Mouse (Mus musculus) hindbrain, embryonic 13.5 days (tissue): ENCODE results near the gene Vmn2r115. TPM values are rescaled to one million over a fixed set of nuclear protein-coding genes. Genes with fewer than 3 reads are reported as not detected.
"Not testable (repeated sequence)": the region's sequence is repeated elsewhere in the genome, so short reads cannot be mapped to it uniquely, and the experiment has no call there.

Source experiments
- ATAC-seq: fragments of 200-750 bp; cut with Nextera tagmentation; 2 replicates; pipeline ENCODE4 v1.8.0; 2017; ENCODE audit warnings: moderate TSS enrichment; ENCODE audit not compliant: low FRiP score
- H3K27ac ChIP-seq: fragments of 300-500 bp; sonication (generic); 2 replicates; pipeline ENCODE4 v1.5.1; 2015; ENCODE audit warnings: inconsistent platforms, mild to moderate bottlenecking, moderate library complexity
- H3K27me3 ChIP-seq: fragments of 300-500 bp; sonication (generic); 2 replicates; pipeline ENCODE4 v1.6.1; 2015; ENCODE audit warnings: mild to moderate bottlenecking, inconsistent platforms
- H3K36me3 ChIP-seq: fragments of 300-500 bp; sonication (generic); 2 replicates; pipeline ENCODE4 v1.6.1; 2015; ENCODE audit warnings: mild to moderate bottlenecking, inconsistent platforms
- H3K4me1 ChIP-seq: fragments of 300-500 bp; sonication (generic); replicated peaks from 2 replicates; pipeline ENCODE4 v1.6.1; 2015; ENCODE audit warnings: inconsistent platforms
- H3K4me2 ChIP-seq: fragments of 300-500 bp; sonication (generic); 2 replicates; pipeline ENCODE4 v1.6.1; 2015; ENCODE audit warnings: inconsistent platforms, mild to moderate bottlenecking, moderate library complexity
- H3K4me3 ChIP-seq: fragments of 300-500 bp; sonication (generic); 2 replicates; pipeline ENCODE4 v1.5.1; 2015; ENCODE audit warnings: mild to moderate bottlenecking, inconsistent platforms
- H3K9ac ChIP-seq: fragments of 300-500 bp; sonication (generic); 2 replicates; pipeline ENCODE4 v1.6.1; 2015; ENCODE audit warnings: mild to moderate bottlenecking, inconsistent platforms
- H3K9me3 ChIP-seq: fragments of 300-500 bp; sonication (generic); 2 replicates; pipeline ENCODE4 v1.6.1; 2016; ENCODE audit warnings: inconsistent platforms
- WGBS: fragments of 180-500 bp; shearing (Covaris S2); methylation state at CpG from one replicate; pipeline ENCODE4 v1.1.7; 2015; 5-methylcytosine and 5-hydroxymethylcytosine counted together
- polyA plus RNA-seq: library from polyadenylated mRNA; unstranded; fragments of >200 nt; fragmentation: Nextera tagmentation; extraction: Ambion mirVana; gene quantifications from 2 replicates; pipeline ENCODE4 v1.2.1, GENCODE M21; 2015

The Vmn2r115 gene
- not detected in 2 replicates for polyA plus RNA-seq

DNA sequence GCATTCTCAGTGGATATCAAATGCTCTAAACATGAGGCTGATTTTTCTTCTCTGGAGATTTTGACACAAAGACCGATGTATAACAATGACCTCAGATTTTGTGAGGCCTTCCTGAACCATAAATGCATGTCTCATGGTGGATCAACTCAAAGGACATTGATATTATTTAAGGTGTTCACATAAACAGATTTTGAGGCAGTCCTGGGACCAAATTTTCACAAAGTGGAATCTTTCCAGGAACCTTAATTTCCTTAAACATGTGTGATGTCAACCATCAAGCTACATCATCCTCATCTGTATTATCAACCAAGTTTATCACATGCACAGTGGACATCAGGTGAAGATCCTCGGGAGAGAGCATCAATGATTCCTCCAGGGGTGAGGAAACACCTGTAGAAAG is at the start of gene Vmn2r115:
TSS of gene Vmn2r115 (plus strand) at position 301 of the 400 bp plus-strand sequence.
- not testable (repeated sequence) for ATAC-seq, H3K9ac ChIP-seq, H3K9me3 ChIP-seq, H3K4me3 ChIP-seq, H3K36me3 ChIP-seq, H3K27me3 ChIP-seq, H3K4me1 ChIP-seq, H3K27ac ChIP-seq, H3K4me2 ChIP-seq
- WGBS = 41% methylated on average over 2 of the region's 2 CpGs

DNA sequence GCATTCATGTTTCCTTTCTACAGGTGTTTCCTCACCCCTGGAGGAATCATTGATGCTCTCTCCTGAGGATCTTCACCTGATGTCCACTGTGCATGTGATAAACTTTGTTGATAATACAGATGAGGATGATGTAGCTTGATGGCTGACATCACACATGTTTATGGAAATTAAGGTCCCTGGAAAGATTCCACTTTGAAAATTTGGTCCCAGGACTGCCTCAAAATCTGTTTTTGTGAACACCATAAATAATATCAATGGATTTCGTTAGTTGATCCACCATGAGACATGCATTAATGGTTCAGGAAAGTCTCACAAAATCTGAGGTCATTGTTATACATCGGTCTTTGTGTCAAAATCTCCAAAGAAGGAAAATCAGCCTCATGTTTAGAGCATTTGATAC is 31.1 kb upstream of the Vmn2r115 start, which contains the start of gene Vmn2r114:
TSS of gene Vmn2r114 (minus strand) at position 101 of the 400 bp plus-strand sequence.
- H3K36me3 ChIP-seq, H3K4me2 ChIP-seq, H3K9ac ChIP-seq, H3K4me1 ChIP-seq, ATAC-seq, H3K4me3 ChIP-seq, H3K27ac ChIP-seq, H3K27me3 ChIP-seq, H3K9me3 ChIP-seq: not testable (repeated sequence)
- 70% methylated on average over 2 of the region's 2 CpGs for WGBS

DNA sequence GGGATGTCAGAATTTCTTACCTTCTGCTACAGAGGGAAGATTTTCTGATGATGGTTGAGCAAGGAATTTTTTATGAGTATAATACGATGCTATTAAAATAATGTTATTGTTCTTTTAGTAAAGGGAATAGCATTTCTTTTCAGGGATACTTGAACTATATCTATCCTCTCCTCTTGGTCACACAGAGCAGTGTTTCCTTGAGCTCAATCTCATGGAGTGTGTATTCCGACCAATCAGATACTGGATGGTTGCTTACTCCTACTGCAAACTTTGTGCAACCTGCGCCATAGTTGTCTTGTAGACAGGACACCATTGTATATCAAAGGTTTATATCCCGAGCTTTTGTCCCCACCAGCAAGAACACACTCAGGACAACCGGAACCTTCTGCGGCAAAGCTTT is 12.9 kb upstream of the Vmn2r115 start:
- ATAC-seq = no peak
- 72% methylated on average over 6 of the region's 6 CpGs for WGBS

GRCm38 (mm10) chr17:23351644-23352043 is 8.1 kb downstream of the Vmn2r115 start:
- Histone ChIP-seq H3K4me1 (no peaks in the 10 kb centered on the region), H3K9me3 (no peaks in the 10 kb centered on the region), H3K27me3 (no peaks in the 10 kb centered on the region), H3K27ac (no peak overlapping the region), H3K4me3 (no peak overlapping the region), H3K36me3 (no peaks in the 10 kb centered on the region), H3K9ac (no peak overlapping the region), H3K4me2 (no peak overlapping the region)
- 79% methylated on average over 1 of the region's 1 CpGs for WGBS
- ATAC-seq = no peak

More for the DNA sequence above, 12.9 kb upstream of the Vmn2r115 start:
- Histone ChIP-seq H3K27me3 (no peaks in the 10 kb centered on the region), H3K9ac (no peak overlapping the region), H3K4me2 (no peak overlapping the region), H3K4me1 (no peaks in the 10 kb centered on the region), H3K4me3 (no peak overlapping the region), H3K36me3 (no peaks in the 10 kb centered on the region), H3K9me3 (peaks cover 24% of the 10 kb centered on the region), H3K27ac (no peak overlapping the region)

GRCm38 (mm10) chr17:23384304-23384703 is 40.8 kb downstream of the Vmn2r115 start, which contains the start of gene Vmn2r116:
Gene Vmn2r116 (plus strand): TSS chr17:23384604.
- H3K4me2 ChIP-seq, H3K27ac ChIP-seq, H3K36me3 ChIP-seq, H3K4me1 ChIP-seq, ATAC-seq, H3K9ac ChIP-seq, H3K4me3 ChIP-seq, H3K27me3 ChIP-seq, H3K9me3 ChIP-seq: not testable (repeated sequence)

Other genes starting within 250 kb of the Vmn2r115 start
- 22.9 and 23.3 TPM in 2 replicates for gene Zfp40, start 150.5 kb upstream of the Vmn2r115 start, polyA plus RNA-seq
- not detected in 2 replicates for gene Vmn2r114, start 31.2 kb upstream of the Vmn2r115 start, polyA plus RNA-seq
- not detected in 2 replicates for gene Vmn2r116, start 40.9 kb downstream of the Vmn2r115 start, polyA plus RNA-seq
- not detected in 2 replicates for gene Vmn2r117, start 136.0 kb downstream of the Vmn2r115 start, polyA plus RNA-seq
- gene Zfp213, start 220.5 kb downstream of the Vmn2r115 start, polyA plus RNA-seq = 17.7 and 18.2 TPM in 2 replicates